Mouse (Mus musculus): Measurements from ENCODE around the gene Tepp.

The Tepp gene

DNA sequence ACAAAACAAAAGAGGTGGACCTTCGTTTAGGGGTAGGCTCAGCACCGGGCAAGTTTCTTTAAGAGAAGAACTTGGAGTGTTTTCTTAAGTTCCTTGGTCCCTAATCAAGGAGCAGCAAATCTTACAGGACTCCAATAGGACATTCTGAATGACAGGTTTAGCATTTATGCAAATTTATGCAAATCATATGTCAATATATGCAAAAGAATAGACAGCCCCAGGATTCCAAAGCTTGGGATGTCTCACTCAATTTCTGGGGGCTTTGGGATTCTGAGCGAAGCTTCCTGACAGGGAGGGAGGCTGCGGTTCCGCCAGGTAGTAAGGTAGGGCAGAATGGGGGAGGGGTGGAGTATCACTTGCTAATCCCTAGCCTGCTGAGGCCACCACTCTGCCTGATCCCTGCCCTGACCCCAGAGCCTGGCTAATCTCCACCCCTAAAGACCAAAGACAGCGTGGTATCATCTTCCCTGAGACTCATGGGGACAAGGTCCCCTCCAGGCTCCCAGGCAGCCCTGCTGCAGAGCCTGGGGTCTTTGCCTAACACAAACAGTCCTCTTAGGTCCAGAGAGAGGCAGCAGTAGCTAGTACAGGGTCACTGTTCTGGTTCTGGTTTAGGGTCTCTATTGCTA lies at the start of gene Tepp:
Gene Tepp, plus strand, starts transcription at position 225 of the 629 bp plus-strand sequence.
- no peak for DNase-seq (ENCODE audit: low spot score)

DNA sequence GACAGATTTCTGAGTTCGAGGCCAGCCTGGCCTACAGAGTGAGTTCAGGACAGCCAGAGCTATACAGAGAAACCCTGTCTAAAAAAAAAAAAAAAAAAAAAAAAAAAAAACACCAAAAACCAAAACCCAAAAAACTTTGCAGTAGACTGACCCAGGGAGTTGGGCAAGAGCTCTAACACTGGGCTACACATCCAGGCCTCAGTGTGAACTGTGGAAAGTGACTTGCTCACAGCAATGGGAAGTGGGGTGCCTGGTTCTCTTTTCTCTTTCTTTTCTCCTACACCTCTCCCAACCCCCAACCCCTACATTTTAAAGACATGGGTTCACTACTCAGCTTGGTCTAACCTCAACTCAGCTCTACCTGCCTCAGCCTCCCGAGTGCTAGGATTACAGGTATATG lies 48.2 kb upstream of the Tepp start:
- no peak for DNase-seq (ENCODE audit: low spot score)

DNA sequence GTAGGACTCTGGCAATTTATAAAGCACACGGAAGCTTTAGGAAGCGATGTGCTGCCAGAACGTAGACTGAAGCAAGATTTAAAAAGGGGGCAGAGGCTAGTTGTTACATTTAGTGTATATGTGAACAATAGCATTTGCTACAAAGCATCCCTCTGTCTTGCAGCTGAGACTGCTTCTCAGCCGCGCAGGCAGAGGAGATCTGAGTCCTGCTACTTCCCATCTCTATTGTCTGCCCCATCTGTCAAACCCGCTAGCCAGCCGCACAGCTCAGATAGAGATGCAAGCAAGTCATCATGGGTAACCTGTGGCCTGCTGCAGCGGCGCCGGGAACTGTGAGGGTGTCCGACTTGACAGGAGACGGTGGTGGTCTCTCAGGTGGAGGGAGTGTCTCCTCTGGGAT lies 39.9 kb upstream of the Tepp start:
- DNase-seq (ENCODE audit: low spot score): no peak

DNA sequence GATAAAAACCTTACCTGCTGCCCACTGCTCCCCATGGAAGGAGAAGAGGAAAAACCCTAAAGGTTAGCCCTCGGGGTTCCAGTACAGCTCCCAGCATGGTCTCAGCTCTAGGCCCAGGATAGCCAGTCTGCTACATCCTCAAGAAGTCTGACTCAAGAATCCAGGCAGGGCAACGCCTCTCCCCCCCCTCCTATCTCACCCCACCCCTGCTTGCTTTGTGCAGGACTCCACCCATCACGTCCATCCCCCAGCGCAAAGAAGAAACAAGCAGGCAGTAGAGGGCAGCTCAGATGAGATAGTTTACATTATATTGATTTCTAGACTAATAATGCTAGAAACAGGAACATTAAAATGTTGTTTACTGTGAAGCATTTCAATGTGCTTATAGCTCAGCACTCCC lies 38.5 kb upstream of the Tepp start:
- DNase-seq (ENCODE audit: low spot score): no peak

DNA sequence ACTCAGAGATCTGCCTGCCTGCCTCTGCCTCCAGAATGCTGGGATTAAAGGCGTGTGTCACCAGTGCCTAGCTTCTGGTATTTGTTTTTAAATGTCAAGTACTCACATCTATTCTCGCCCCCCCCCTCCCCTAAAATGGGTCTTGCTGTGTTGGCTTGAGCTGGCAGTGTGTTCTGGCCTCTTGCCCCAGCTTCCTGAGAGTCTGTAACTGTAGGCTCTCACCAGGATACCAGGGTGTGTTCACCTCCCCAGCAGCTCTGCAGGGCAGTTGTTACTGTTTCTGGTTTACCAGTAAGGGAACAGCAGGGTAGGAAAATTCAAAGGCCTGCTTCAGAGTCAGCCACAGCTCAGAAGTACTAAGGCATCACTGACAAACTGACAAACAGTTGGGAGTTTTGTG lies 37.5 kb upstream of the Tepp start:
- no peak for DNase-seq (ENCODE audit: low spot score)

DNA sequence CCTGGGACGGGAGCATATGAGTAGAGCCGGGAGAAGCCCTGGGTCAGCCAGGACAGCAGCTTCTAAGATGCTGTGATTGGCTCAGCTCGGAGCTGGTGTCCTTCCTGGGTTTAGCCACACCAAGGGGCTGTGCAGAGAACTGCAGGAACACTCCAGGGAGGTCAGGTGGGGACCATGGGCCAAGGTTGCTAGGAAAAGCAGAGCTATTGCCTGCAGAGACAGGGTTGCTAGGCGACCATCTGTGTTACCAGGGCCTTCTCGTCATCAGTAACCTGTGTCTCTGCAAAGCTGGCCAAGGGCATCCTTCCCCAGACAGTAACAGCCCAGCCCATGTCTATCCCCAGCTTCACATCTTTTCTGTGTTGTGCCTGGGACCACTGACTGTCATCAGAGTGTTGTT lies 28.9 kb upstream of the Tepp start:
- no peak for DNase-seq (ENCODE audit: low spot score)

DNA sequence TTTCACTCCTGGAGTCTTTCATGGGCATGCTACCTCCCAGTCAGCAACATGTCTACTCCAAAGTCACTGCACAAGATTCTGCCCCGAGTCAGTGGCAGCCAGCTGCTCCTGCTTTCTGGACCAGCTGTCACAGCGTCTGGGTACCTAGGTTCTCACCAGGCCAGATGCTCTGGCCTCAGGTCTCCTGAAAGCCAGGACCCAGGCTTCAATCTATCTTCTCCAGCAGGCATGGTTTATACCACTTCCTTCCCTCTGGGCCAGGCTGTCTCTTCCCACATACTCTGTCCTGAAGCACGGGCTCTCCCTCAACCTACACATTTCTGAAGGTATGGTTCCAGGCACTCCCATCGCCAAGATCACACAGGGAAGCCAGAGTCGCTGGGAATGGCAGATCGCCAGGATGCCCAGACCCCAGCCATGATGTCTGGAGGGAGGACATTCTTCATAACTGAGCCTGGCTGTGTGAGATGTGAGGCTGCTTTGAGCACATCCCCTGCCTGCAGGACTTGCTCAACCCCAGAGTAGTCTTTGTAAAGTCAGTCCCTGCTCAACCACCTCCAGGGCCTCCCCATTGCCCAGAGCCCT lies 21.2 kb upstream of the Tepp start:
- DNase-seq (ENCODE audit: low spot score): no peak

DNA sequence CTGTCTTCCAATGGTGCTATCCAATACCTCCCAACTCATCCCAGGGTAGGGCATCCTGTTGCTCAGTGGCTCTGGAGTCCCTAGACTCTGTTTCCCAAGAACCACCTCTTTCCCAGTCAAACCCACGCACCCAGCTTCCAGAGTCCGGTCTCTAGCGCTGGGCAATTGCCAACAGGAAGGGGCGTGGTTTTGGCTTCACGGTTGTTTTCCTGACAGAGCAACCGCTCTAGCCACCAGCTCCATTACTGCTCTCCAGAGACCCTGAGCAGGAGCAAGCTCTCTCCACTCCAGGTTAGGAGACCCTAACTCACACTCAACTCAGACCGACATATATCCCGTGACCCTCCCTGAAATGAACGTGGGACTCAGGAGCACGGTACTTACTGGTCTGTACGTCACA lies 17.2 kb upstream of the Tepp start:
- DNase-seq (ENCODE audit: low spot score): peak; percentile 90

DNA sequence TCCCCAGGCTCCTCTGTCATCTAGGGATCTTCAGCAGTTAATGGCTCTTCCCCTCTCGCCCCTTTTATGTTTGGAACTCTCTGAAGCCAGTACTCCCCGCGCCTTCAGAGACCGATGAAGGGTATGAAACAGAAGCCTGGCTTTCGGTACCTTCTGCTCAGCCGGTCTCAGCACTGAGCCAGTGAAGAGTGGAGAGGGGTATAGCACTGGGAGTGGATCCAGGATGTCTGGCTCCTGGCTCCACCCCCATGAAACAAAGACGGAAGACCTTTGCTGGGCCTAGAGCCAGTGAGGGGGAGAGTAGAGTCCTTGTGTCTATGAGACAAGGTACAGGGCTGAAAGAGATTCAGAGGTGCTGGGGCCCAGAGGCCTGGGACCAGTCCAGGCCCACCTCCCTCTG lies 16.5 kb upstream of the Tepp start:
- peak; percentile 48 for DNase-seq (ENCODE audit: low spot score)

DNA sequence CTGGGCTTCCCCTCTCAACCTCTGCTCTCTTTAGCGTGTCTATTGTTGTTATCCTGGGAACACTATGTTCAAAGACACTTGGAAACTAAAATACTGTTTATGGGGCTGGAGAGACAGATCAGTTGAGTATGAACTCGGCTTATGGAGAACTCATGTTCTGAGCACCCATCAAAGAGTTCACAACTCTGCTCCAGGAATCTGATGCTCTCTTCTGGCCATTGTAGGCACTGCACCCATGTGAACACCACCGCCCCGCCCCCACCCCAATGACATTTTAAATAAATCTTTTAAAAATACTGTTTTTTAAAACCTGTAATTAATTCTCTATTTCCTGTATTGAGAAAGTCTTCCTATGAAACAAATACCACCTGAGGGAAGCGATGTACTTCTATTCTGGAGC lies 8.0 kb upstream of the Tepp start:
- peak; percentile 27 for DNase-seq (ENCODE audit: low spot score)

DNA sequence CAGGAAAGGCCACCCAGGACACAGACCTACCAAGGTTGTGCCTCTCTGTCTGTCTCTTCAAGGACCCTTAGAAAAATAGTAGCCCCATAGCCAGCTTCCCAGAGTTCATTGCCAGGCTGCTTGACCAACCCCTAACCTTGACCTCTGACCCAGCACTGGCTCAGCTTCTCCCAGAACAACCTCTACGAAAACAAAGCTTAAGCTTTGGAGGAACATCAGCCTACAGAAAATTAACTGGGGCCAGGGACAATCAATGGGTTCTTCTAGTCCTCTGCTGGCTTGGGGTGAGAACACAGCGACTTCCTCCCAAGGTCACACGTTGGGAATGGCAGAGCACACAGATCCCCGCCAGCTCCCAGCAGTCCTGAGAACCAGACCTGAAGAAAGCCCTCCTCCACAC lies 4.8 kb upstream of the Tepp start:
- no peak for DNase-seq (ENCODE audit: low spot score)

DNA sequence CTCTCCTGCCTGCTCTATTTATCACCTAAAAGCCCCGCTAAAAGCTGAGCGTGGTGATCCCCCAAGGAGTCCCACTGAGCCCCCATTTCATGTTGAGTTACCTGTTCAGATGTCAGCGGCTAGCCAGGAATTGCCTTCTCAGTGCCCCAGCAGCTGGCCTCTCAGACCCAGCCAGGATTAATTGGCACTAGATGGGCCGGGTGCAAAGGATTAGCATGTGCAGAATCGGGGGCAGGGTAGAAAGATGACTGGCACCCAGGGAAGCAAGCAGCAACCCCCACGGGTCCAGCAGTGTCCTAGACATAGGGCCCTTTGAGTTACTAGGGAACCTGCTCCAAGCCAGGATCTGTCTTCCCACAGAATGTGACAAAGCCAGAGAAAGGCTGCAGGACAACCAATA lies 3.9 kb upstream of the Tepp start, which contains the start of gene Cngb1:
Gene Cngb1, minus strand, starts transcription at position 155 of the 400 bp plus-strand sequence.
- DNase-seq (ENCODE audit: low spot score): no peak

DNA sequence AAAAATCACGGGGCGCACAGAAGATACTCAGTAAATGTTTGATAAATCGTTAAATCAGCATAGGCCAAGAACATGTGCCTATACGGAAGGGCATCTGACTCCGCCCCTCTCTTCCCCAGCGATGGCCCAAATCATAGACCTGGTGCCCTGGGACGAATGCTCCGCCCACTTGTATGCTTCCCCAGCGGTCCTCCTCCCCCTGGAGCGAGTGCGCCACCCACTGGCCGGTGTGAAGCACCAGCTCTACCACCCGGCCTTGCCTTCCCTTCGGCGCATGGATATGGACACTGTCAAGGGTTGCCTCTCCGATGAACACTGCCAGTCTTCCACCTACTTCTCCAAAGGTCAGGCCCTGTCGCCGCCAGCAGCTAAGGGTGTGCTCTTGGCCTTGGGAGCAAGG lies 2.5 kb downstream of the Tepp start:
- no peak for DNase-seq (ENCODE audit: low spot score)

DNA sequence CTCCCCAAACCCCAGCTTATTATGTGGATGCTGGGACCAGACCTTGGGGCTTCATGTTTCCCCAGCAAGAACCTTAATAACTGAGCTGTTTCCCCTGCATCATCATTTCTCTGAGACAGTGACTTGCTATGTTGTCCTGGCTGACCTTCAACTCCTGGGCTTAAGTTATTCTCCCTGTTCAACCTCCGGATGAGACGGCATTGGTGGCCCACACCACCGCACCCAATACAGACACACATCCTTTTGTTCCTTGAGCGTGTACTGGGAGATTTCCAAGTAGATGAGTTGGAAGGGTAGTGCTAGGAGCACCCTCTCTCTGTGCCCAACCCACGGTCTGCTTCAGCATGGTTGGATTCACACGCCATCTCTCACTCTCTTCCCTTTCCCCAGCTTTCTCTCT lies 3.5 kb downstream of the Tepp start:
- DNase-seq (ENCODE audit: low spot score): no peak

DNA sequence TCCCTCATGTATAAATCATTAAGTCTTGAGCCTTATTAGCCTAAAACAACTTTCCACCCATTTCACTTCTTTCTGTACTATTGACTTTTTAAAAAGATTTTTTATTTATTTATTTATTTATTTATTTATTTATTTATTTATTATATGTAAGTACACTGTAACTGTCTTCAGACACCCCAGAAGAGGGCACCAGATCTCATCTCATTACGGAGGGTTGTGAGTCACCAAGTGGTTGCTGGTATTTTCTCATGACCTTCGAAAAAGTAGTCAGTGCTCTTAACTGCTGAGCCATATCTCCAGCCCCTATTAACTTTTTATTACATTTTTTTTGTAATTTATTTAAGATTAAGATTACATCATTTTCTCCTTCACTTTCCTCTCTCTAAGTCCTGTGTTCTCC lies 4.3 kb downstream of the Tepp start:
- no peak for DNase-seq (ENCODE audit: low spot score)

DNA sequence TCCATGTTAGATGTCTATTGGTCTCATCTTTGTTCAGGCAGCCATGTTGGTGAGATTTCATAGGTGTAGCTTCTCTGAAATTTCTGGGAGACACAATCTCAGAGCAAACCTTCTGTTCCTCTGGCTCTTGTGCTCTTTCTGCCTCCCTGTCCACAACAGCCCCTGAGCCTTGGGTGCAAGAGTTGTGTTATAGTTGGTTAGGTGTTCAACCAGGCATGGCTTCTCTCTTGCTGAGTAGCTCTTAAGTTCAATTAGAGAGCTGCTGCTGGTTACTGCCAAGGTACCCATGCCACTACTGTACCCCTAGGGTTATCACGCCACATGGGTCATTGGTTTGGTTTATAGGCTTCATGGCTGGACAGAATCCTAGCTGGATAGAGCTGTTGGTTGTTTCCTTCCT lies 5.0 kb downstream of the Tepp start:
- no peak for DNase-seq (ENCODE audit: low spot score)

DNA sequence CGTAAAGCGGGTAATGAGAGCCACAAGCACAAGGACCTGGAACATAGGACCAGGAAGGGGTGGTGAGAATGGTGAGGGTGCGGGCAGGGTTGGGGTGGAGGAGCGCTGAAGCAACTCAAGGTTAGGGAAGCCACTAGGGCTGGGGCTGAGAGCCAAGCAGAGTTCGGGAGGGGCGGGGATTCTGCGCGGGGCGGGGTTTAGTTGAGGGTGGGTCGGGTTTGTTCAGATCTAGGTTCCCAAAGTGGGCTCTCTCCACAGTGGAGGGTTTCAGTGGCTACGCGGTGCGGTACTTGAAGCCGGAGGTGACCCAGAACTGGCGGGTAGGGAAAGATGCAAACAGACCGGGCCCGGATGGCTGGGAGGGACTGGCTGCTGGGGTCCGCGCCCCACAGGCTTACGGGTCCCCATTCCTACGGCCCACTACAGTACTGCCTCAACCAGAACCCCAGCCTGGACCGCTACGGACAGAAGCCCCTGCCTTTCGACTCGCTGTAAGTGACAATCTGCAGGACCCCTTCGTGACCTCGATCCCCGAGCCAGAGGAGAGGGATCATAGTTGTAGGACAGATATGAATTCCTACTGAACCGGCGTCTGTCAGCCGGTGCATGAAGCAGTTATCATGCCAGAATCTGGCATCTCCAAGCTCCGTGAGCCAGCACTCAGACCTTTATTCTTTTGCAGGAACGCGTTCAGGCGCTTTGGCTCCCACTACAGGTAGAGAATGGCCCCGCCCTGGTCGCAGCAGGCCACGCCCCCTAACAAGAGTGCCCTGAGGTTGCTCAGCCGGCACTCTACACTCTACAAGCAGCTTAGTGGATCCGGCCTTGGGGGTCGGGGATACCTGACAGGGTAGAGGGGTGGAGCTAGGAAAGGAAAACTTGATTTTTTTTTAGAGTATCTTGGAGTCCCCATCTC lies 10.1 kb downstream of the Tepp start:
- DNase-seq (ENCODE audit: low spot score): peak; percentile 43

DNA sequence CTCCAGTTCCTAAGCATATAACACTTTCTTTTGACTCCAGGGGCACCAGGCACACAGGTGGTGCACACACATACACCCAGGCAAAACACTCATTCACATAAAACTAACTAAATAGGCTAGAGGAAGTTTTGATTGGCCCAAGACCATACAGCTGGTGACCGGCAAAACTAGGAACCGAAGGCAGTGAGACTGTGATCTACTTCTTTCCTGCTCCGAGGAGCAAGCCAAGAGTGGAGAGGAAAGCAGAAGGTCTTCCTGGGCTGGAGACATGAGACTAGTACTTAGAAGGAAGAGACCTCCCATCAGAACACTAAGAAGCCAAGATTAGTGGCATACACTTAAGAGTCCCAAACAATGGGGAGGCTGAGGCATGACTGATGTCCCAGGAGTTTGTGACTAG lies 12.8 kb downstream of the Tepp start:
- DNase-seq (ENCODE audit: low spot score): no peak

DNA sequence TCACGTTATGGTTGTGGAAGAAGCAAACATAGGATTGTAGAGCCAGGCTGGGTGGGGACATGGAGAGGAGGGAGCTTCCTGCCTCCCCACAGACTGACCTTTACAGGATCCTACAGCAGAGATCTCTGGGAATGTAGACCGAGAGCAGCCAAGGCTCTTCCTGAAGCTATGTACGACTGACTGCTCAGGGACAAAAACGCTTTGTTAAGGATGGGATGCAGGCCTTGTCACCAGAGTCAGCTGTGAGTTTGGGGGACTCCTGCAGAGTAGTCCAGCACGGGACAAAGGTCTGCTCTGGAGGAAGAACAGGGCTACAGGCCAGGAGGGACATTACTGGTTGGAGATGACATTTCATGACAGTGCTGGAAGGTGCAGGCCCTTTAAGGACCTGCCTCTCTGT lies 14.3 kb downstream of the Tepp start:
- DNase-seq (ENCODE audit: low spot score): no peak

DNA sequence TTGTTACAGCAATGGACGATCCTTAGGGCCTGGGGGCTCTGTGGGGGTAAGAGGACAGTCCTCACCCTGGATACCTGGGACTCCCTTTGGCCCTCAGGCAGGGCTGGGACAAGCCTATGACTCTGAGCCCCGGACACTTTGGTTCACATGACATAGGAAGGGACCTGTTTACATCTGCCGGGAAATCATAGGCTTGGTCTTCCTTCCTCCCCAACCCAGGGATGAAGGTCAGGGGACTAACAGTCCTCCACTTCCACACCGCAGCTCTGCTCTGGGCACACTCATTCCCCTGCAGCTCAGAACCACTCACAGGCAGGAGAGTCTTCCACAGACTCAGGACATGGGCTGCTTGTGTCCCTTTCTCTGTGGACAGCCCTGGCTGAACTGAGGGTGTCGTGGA lies 16.5 kb downstream of the Tepp start:
- no peak for DNase-seq (ENCODE audit: low spot score)

DNA sequence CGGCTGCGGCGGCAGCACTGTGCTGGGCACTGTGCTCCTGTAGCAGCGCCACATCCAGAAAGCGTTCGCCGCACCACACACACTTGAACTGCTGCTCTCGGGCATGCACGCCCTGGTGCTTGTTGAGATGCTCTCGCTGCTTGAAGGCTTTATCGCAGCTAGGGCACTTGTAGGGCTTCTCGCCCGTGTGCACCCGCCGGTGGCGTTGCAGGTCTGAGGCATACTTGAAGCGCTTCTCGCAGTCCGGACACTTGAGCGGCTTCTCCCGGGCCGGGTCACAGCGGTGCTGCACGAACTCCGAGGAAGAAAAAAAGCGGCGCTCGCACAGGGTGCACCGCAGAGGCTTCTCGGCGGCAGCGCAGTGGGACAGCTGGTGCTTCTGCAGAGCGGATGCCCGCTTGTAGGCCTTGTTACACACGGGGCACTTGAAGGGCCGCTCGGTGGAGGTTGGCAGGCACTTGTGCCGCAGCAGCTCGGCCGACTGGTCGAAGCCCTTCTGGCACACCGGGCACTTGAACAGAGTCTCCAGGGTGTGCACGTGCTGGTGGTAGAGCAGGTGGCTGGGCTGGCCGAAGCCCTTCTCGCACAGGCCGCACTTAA lies 17.6 kb downstream of the Tepp start:
- no peak for DNase-seq (ENCODE audit: low spot score)

DNA sequence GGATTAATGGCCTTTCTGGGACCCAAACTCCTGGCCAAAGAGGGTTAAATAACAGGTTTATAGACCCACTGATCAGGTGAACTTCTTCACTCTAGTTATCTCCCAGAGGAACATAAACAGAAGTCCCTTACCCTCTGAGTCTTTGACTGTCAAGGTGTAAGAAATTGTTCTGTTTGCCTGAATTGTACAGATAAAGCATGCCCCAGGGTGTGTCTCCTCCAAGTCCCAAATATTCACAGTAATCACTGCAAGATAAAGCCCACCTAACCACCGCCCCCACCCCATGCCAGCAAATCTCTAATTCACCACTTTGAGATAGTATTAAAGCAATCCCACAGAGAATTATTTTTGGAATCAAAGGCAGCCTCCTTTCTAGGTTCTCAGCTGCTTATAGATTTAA lies 20.0 kb downstream of the Tepp start:
- no peak for DNase-seq (ENCODE audit: low spot score)

DNA sequence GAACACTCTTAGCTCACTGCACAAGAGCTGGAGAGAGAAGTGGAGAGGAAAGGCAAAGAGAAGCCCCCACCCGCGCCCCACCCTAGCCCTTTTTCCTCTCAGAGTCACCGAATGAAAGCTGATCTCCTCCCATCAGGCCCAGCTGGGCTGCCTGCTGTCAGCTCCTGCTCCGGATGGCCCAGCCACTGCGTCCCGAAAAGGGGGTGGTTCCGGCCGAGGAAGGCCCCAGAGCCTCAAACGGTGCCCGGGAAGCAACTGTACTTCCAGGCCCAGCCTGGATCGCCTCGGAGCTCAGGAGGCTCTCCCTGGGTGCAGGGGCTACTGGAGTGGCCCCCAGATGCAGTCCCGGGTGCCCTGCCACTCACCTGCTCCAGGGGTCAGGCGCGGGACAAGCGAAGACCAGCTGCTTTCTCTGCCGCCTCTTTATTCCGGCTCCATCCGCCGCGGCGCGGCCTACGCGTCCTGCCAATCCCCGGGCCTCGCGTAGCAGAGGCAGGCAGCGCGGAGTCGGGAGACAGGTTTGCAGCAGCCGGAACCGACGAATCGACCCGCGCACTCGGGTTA lies 20.9 kb downstream of the Tepp start:
- peak; percentile 49 for DNase-seq (ENCODE audit: low spot score)
